Mouse (Mus musculus) intestine, embryonic 14.5 days (tissue): ENCODE measurements around the gene Pigx. TPM values are rescaled to one million over a fixed set of nuclear protein-coding genes. Genes with fewer than 3 reads are reported as not detected.

Source experiments
- ATAC-seq: fragments of 200-750 bp; cut with Nextera tagmentation; replicated peaks from 2 replicates; pipeline ENCODE4 v1.8.0; 2017; ENCODE audit warnings: low read depth, moderate number of reproducible peaks, moderate TSS enrichment, moderate library complexity; ENCODE audit not compliant: low FRiP score, low TSS enrichment
- DNase-seq: peaks from one replicate; pipeline ENCODE4 v3.0.0-alpha.2; 2018; ENCODE audit warnings: low spot score
- H3K27ac ChIP-seq: fragments of 300-500 bp; sonication (generic); 2 replicates; pipeline ENCODE4 v1.5.1; 2014; ENCODE audit warnings: low read depth, mild to moderate bottlenecking, control low read depth
- H3K27me3 ChIP-seq: fragments of 300-500 bp; sonication (generic); replicated peaks from 2 replicates; pipeline ENCODE4 v1.6.1; 2014; ENCODE audit warnings: low read length, control low read depth; ENCODE audit not compliant: control insufficient read depth, insufficient read depth
- H3K36me3 ChIP-seq: fragments of 300-500 bp; sonication (generic); 2 replicates; pipeline ENCODE4 v1.6.1; 2014; ENCODE audit warnings: low read length, control low read depth; ENCODE audit not compliant: control insufficient read depth, insufficient read depth
- H3K4me1 ChIP-seq: fragments of 300-500 bp; sonication (generic); replicated peaks from 2 replicates; pipeline ENCODE4 v1.6.1; 2014; ENCODE audit warnings: low read length, control low read depth, mixed read lengths; ENCODE audit not compliant: control insufficient read depth, insufficient read depth
- H3K4me2 ChIP-seq: fragments of 300-500 bp; sonication (generic); 2 replicates; pipeline ENCODE4 v1.6.1; 2014; ENCODE audit warnings: low read length
- H3K4me3 ChIP-seq: fragments of 300-500 bp; sonication (generic); 2 replicates; pipeline ENCODE4 v1.5.1; 2014; ENCODE audit warnings: low read depth, low read length, control low read depth, mixed read lengths
- H3K9ac ChIP-seq: fragments of 300-500 bp; sonication (generic); 2 replicates; pipeline ENCODE4 v1.6.1; 2014; ENCODE audit warnings: mild to moderate bottlenecking, low read length
- H3K9me3 ChIP-seq: fragments of 300-500 bp; sonication (generic); 2 replicates; pipeline ENCODE4 v1.6.1; 2016; ENCODE audit warnings: low read length, control low read depth; ENCODE audit not compliant: control insufficient read depth
- WGBS: fragments of 180-500 bp; shearing (Covaris S2); extraction: QIAGEN DNeasy Blood & Tissue Kit; methylation state at CpG from one replicate; pipeline ENCODE4 v1.1.7; 2014; 5-methylcytosine and 5-hydroxymethylcytosine counted together
- polyA plus RNA-seq: library from polyadenylated mRNA; unstranded; fragments of >200 nt; fragmentation: Nextera tagmentation; extraction: Ambion mirVana; gene quantifications from 2 replicates; pipeline ENCODE4 v1.2.1, GENCODE M21; 2014

Pigx gene
- polyA plus RNA-seq, 1 experiment from 2014 or later, result 122 TPM

- H3K9me3 ChIP-seq, result no peaks in the 10 kb centered on the region
- ATAC-seq, result no peak
- H3K4me3 ChIP-seq, result 0 out of 2 replicates have a peak overlapping the region, but pooled peaks have one; percentile 8
- no peaks in the 10 kb centered on the region for H3K4me1 ChIP-seq
- 70% methylated on average over 20 of the region's 20 CpGs for WGBS
- H3K27ac ChIP-seq, result no peak overlapping the region; the same call in 1 of the 2 replicates
- H3K27me3 ChIP-seq, result no peaks in the 10 kb centered on the region
- no peak overlapping the region for H3K9ac ChIP-seq
- no peak for DNase-seq
- H3K4me2 ChIP-seq, result peak overlapping the region; percentile 31
- H3K36me3 ChIP-seq, result no peaks in the 10 kb centered on the region
These were observed 30.1 kb upstream of the Pigx start for GRCm38 (mm10) chr16:32129449-32130189.

DNA sequence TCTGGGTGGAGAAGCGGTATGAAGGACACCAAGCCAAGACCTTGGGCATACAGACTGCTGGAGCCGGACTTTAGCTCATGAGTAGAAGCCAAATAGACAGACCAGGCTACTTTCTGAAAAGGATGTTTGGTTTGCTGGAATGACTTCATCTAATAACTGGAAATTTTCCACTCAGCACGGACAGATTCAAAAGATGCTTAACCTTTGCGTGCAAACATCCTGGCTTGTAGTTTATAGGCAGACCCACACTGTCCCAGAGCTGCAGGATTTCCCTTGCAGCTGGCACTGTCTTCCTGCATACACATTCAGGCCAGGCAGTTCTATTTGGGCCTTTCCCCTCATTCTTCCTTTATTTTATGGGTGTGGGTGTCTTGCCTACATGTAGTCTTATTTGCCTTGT, 27.5 kb upstream of the Pigx start:
- Histone ChIP-seq H3K4me1 (no peaks in the 10 kb centered on the region), H3K9ac (no peak overlapping the region), H3K9me3 (no peaks in the 10 kb centered on the region), H3K36me3 (no peaks in the 10 kb centered on the region), H3K27me3 (no peaks in the 10 kb centered on the region), H3K4me3 (no peak overlapping the region), H3K4me2 (no peak overlapping the region), H3K27ac (no peak overlapping the region)
- DNase-seq (no peak), ATAC-seq (no peak)
- 77% methylated on average over 4 of the region's 4 CpGs for WGBS

- Histone ChIP-seq H3K27me3 (no peaks in the 10 kb centered on the region), H3K4me1 (no peaks in the 10 kb centered on the region), H3K4me2 (no peak overlapping the region), H3K27ac (no peak overlapping the region), H3K36me3 (no peaks in the 10 kb centered on the region), H3K9me3 (no peaks in the 10 kb centered on the region), H3K4me3 (no peak overlapping the region), H3K9ac (no peak overlapping the region)
- DNase-seq (no peak), ATAC-seq (no peak)
- 89% methylated on average over 3 of the region's 3 CpGs for WGBS
These were observed 25.8 kb upstream of the Pigx start for GRCm38 (mm10) chr16:32125364-32125763.

DNA sequence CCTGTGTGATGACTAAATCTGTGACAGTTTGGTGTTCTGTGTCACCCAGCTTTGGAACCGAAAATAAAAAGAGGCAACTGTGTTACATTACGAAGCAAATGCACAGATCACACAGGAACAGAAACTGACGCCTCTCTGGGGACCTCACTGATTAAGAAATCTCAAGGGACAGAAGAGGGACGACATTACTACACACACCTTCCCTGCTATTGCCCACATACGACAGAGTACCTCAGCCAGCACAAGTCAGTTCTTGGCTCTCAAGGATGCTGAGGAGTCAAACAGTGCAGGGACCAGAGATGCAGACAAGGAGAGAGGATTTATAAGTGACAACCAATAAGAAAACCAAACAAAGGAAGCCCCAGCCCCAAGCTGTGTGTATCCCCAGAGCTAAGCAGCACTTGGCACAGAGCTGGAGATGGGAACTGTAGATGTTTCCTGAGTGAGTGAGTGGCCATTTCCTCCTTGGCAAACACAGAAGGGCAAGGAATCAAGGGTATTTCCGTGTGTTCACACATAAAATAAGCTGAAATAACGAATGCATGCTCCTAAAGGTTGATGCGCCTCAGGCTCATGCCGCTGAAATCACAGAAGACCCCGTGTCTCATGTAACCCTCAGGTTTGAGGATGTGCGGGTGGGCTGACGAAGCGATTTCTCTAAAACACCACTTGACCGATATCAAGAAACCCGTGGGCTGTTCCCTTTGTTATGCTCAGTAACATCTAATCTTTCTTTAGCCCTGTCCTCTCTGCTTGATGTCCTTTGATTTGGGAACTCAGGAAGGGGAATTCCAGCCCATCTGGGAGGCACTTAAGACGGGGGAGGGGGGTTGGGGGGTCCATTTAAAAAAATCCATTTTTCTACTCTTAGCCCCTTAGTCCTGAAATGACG, 25.1 kb upstream of the Pigx start:
- no peaks in the 10 kb centered on the region for H3K27me3 ChIP-seq
- H3K4me1 ChIP-seq, result no peaks in the 10 kb centered on the region
- no peaks in the 10 kb centered on the region for H3K9me3 ChIP-seq
- H3K4me2 ChIP-seq, result no peak overlapping the region
- H3K9ac ChIP-seq, result no peak overlapping the region
- no peak for DNase-seq
- H3K36me3 ChIP-seq, result no peaks in the 10 kb centered on the region
- no peak overlapping the region for H3K27ac ChIP-seq
- 65% methylated on average over 17 of the region's 17 CpGs for WGBS
- ATAC-seq, result no peak
- H3K4me3 ChIP-seq, result no peak overlapping the region

DNA sequence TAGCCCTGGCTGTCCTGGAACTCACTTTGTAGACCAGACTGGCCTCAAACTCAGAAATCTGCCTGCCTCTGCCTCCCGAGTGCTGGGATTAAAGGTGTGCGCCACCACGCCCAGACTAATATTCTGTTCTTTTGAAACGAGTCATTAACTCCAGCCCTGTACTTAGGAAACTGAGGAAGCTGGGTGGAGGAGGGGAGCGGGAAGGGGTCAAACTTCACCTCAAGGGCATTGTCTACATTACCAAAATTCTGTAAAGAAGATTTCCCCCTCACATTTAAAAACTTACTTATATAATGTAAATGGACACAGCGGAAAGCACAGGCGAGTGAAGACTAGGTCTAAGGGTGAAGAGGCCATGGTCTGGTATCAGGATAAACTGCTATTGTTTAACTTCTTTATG, 24.5 kb upstream of the Pigx start:
- no peak for ATAC-seq
- no peak overlapping the region for H3K4me3 ChIP-seq
- no peaks in the 10 kb centered on the region for H3K36me3 ChIP-seq
- no peak overlapping the region for H3K4me2 ChIP-seq
- DNase-seq, result no peak
- H3K9me3 ChIP-seq, result no peaks in the 10 kb centered on the region
- no peaks in the 10 kb centered on the region for H3K27me3 ChIP-seq
- H3K27ac ChIP-seq, result no peak overlapping the region
- no peak overlapping the region for H3K9ac ChIP-seq
- WGBS, result 90% methylated on average over 7 of the region's 7 CpGs
- no peaks in the 10 kb centered on the region for H3K4me1 ChIP-seq

DNA sequence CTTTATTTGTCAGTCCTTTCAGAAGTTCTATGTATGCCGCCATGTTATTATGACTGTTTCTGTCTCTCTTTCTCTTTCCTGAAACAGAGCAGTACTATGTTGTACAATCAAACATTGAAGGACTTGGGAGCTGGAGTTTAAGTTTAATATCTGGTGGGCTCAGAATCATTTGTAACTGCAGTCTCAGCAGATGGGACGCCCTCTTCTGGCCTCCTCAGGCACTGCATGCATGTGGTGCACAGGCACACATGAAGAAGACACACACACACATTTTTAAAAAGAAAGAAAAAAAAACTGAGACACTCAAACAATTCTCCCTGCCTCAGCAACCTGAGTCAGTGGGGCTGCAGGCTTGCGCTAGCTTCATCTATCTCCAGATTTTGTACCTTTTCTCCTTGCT, 20.9 kb upstream of the Pigx start:
- H3K4me1 ChIP-seq, result no peaks in the 10 kb centered on the region; the same call in 1 of the 2 replicates
- no peak overlapping the region for H3K4me2 ChIP-seq
- no peak overlapping the region for H3K4me3 ChIP-seq
- ATAC-seq, result no peak
- H3K36me3 ChIP-seq, result no peaks in the 10 kb centered on the region
- WGBS, result 76% methylated on average over 3 of the region's 3 CpGs
- no peaks in the 10 kb centered on the region for H3K9me3 ChIP-seq
- H3K9ac ChIP-seq, result no peak overlapping the region
- H3K27ac ChIP-seq, result no peak overlapping the region
- no peak for DNase-seq
- H3K27me3 ChIP-seq, result no peaks in the 10 kb centered on the region

DNA sequence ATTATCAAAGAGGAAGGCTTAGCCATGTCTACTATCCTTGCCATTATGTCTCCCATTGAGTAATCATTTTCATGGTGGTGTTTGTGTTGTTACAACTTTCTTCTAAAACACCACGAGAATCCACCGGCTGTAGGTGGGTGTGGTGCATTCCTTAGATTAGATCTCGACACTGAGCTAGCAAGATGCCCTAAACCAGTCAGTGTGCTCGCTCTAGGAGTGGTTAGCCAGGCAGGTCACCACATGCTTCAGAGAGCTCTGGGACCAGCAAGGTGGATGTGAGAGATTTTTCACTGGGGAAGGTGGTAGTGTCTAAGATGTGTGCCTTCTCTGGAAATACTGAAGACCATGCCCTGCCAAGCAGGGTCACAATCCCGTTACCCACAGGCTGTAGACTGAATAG, 16.6 kb upstream of the Pigx start:
- Histone ChIP-seq H3K4me2 (no peak overlapping the region), H3K27me3 (no peaks in the 10 kb centered on the region), H3K4me3 (no peak overlapping the region), H3K9ac (no peak overlapping the region), H3K9me3 (no peaks in the 10 kb centered on the region), H3K4me1 (no peaks in the 10 kb centered on the region; the same call in 1 of the 2 replicates), H3K27ac (no peak overlapping the region), H3K36me3 (no peaks in the 10 kb centered on the region)
- DNase-seq (no peak), ATAC-seq (no peak)
- WGBS, result 33% methylated on average over 5 of the region's 5 CpGs

GRCm38 (mm10) chr16:32115781-32116180, 16.2 kb upstream of the Pigx start:
- Histone ChIP-seq H3K27me3 (no peaks in the 10 kb centered on the region), H3K27ac (no peak overlapping the region), H3K9me3 (no peaks in the 10 kb centered on the region), H3K4me1 (no peaks in the 10 kb centered on the region; the same call in 1 of the 2 replicates), H3K4me3 (no peak overlapping the region), H3K9ac (no peak overlapping the region), H3K4me2 (no peak overlapping the region), H3K36me3 (no peaks in the 10 kb centered on the region)
- 48% methylated on average over 6 of the region's 6 CpGs for WGBS
- ATAC-seq, result no peak
- no peak for DNase-seq
